Mouse (Mus musculus): ENCODE measurements around the gene Pgap2.

GRCm38 (mm10) chr7:102260518-102260917, 50.5 kb downstream of the Pgap2 start:
- TF ChIP-seq CTCF (IDR thresholded peaks at IDR 0.05; ENCODE audit: control insufficient read depth, insufficient read depth, insufficient replicate concordance, low read depth, low read length) (no peak), POLR2A (IDR thresholded peaks at IDR 0.05; ENCODE audit: control insufficient read depth, low read depth, low read length) (no peak)
